Mouse (Mus musculus) mouse trophoblast stem cell (cell line): ENCODE results near the gene Shank3.

Source experiments
- in situ Hi-C, 2 experiments: fragments of 300-500 bp; cut with MseI, MboI; formaldehyde crosslinking; loops; 2 replicates in 1 of 2; 3 replicates in 1 of 2; pipeline ENCODE4 v1.15.1; 2025

Gene Shank3

DNA sequence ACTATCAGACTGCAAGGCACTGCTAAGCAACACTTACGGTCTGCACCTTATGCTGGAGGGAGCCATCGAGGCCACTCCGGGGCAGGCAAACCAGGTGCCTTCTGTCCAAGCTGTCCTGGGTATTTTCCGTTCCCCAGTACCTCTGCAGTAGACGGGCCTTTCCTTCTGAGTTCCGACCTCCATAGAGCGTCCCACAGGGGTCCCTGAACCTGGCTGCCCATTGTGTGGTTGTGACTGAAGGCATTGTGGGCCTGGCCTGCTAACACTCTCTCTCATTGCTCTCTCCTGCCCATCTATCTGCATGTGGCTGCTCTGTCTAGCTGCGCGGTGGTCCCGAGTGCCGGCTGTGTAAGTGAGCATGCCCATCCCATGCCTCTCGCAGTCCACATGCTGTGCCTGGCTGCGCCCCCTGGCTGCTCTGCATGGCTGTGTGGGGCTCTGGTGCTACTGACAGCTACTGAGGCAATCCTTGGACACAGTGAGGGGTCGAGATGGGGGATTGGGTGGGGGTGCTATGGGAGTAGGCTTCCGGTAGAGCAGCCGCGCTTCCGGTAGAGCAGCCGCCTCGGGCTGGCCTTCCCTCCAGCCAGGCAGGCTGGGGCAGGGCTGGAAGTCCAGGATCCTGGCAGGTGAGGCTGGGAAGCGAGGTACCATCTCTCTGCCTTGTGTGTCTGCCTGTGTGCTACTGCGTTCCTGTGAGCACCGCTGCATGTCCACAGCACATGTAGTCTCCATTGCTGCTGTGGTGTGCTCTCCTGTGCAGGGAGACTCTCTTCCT lies 57.2 kb downstream of the Shank3 start:
- in situ Hi-C loops: no loop called here

GRCm38 (mm10) chr15:89557179-89557995 lies 58.0 kb downstream of the Shank3 start:
- in situ Hi-C loops: no loop called here

DNA sequence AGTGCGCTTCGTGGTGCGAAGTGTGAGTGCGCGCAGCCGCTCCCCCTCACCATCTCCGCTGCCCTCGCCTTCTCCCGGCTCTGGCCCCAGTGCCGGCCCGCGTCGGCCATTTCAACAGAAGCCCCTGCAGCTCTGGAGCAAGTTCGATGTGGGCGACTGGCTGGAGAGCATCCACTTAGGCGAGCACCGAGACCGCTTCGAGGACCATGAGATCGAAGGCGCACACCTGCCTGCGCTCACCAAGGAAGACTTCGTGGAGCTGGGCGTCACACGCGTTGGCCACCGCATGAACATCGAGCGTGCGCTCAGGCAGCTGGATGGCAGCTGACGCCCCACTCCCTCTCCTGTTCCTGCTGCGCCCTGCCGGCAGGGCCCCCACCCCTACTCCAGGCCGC lies 58.6 kb downstream of the Shank3 start:
- in situ Hi-C loops: no loop called here

DNA sequence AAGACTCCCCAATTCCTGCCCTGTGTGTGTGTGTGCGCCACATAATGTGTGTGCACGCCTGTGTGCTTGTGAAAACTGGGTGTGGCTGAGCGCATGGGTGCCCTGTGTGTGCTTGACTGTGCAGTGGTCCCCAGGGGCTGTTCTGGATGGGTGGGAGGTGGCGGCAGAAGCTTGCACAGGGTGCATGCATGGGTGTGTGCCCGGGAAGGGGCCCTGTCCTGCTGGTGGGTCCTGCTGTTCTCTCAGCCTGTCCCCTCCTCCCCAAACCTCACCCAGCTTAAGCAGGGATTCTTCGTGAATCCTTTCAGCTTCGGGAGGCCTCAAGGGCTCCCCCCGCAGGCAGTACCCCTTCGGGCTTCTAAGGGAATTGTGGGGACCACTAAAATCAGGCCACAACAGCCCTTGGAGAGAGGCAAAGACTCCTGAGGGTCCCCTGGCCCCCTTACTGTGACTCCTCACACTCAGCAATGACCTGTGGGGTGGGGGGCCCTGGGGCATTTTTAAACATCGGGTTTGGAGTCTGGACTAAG lies 59.8 kb downstream of the Shank3 start:
- in situ Hi-C loops: no loop called here

DNA sequence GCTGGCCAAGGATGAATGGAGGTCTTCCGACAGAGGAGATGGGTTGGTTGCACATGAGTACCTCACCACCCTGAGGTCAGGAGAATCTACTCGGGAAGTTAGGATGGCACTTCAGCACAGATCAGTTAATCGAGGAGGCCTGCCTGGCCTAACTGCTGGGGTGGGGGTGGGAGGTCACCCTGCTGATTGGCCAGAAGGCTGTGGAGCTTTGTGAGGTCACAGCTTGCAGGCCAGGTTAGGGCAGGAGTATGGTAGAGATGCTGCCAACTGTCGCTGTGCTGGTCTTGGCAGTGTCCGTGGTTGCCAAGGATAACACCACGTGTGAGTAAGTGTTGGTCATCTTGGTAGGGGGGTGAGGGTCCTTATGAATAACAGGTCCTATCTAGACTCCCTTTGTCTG lies 68.7 kb downstream of the Shank3 start, which contains the start of gene Acr:
Gene Acr, plus strand, starts transcription at position 213 of the 400 bp plus-strand sequence.
- in situ Hi-C loops: no loop called here

GRCm38 (mm10) chr15:89572147-89572546 lies 72.7 kb downstream of the Shank3 start:
- in situ Hi-C loops: no loop called here

DNA sequence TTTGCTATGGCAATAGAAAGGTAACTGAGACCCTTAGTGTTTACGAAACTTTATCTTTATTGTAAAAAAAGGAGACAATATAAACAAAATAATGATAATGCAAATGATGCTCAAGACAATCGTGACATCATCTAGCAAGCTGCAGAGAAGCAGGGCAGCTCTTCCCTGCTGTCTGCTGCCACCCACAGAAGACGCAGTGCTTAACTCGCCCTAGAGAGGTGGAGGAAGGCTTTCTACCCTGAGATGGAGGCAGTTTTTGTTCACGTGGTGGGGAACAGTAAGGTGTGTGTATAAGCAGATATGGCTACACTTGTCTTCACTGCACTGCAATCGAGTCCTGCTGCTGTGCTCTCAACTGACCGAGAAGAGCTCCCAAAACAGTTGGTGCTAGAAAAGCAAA lies 83.1 kb downstream of the Shank3 start:
- in situ Hi-C loops: no loop called here

DNA sequence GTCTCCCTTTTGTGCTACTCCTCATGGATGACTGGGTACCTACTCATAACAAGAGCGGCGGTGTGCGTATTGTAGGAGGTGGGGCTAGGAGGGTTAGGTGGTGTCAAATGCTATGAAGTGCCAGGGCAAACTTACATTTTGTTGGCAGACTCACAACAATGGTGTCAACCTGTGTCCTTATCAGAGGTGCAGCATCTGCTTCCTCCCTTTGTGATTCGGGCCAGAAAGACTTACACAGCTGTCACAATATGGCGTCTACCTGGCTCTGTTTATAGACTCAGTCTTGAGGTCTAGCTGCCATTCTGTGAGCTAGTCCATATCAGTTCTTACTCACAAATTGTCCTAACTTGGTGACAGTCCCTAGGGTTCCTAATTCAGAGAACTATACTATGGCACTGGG lies 85.7 kb downstream of the Shank3 start:
- in situ Hi-C loops: no loop called here

DNA sequence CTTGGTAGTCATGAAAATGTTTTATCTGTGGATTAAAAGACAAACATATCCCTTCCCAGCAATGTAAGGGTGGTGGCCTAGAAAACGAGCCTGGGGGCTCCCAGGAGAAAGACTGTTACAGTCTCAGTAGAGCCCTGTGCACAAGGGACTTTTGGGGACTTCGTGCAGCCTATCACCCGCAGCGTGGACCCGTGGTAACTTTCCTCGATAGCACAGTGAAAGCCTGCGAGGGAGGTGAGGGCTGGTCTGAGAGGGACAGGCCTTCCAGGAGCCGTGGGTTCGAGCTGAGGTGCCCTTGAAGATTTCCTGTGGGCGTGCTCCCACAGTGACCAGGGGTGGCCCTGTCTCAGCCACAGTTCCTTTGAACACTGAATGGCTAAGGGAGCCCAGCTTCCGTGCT lies 86.2 kb downstream of the Shank3 start:
- in situ Hi-C loops: no loop called here

DNA sequence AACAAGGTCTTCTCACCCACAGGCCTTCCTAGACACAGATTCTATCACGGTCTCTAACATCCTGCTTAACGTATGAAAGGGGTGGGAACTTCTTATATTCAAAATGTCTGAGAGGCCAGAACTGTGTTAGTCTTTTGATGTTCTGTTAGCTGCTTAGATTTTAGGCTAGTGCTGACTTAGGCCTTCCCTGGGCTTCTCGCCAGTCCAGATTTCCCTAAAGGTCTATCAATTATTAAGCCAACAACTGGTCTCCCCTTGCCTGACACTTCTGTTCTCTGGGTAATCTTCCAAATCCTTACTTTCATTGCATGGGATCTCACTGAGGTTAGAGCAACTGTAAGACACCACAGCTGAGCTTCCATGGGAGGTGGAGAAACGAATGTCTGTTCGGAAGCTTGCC lies 89.7 kb downstream of the Shank3 start:
- in situ Hi-C loops: no loop called here

GRCm38 (mm10) chr15:89591317-89591716 lies 91.9 kb downstream of the Shank3 start:
- in situ Hi-C loops: no loop called here

DNA sequence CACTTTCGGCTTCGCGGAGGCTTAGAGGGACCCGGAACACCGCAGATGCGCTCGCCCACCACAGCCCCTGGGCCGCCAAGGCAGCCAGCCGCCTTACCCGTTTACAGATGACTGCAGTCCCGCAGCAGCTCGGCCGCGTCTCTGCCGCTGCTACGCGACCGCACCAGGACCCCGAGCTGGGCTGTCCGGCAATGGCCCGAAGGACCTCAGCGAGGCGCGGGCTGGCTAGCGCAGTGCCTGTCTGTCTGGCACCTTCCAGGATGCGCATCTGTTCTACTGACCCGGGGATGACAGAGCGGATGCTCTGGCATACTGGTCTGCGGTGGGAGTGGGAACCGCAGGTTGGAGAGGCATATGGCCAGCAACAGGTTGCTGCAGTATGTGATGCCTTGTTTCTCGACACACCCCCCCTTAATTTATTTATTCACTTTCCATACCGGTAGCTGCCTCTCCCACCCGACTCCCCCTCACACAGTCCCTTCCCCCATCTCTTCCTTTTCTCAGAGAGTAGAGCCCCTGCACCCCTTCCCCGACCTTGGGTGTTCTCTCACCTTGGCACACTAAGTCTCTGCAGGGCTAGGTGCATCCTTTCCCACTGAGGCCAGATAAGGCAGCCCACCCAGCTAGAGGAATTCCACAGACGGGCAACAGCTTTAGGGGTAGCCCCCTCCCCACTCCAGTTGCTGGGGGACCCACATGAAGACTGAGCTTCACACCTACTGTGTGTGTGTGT lies 92.5 kb downstream of the Shank3 start, which contains the start of gene Rabl2:
Gene Rabl2, minus strand, starts transcription at position 201 of the 733 bp plus-strand sequence.
- in situ Hi-C loops: no loop called here

- in situ Hi-C loops: no loop called here
Measured at GRCm38 (mm10) chr15:89592548-89592947, 93.1 kb downstream of the Shank3 start.

- in situ Hi-C loops: no loop called here
Measured at GRCm38 (mm10) chr15:89605822-89606570, 106.6 kb downstream of the Shank3 start.

DNA sequence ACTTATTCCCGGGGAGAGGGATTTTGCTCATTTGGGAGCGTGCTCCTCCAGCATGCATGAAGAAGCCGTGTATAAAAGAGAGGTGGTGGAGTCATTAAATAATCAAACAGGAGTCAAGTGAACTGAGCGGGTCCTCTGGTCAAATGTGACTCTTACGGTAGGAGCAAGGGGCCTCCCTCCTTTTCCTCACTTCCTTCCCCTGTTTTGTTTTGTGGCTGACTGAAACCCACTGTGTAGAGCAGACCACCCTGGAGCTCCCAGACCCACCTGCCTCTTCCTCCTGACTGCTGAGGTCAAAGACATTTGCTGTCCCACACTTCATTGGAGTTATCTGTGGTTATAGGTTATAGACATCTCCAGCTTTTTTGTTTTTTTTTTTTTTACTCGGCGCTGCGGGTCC lies 108.1 kb downstream of the Shank3 start:
- in situ Hi-C loops: no loop called here

- in situ Hi-C loops: no loop called here
Measured at GRCm38 (mm10) chr15:89607888-89608287, 108.5 kb downstream of the Shank3 start.
